Mouse (Mus musculus) megakaryocyte, embryonic 14.5 days (primary cell): ENCODE measurements around the gene Scrn3. TPM values are rescaled to one million over a fixed set of nuclear protein-coding genes. Genes with fewer than 3 reads are reported as not detected.

Source experiments
- H3K27me3 ChIP-seq: replicated peaks from 2 replicates; pipeline ENCODE3; 2012; ENCODE audit warnings: inconsistent platforms
- H3K36me3 ChIP-seq: replicated peaks from 2 replicates; pipeline ENCODE3; 2012; ENCODE audit warnings: low read length, inconsistent platforms, mixed read lengths
- H3K4me1 ChIP-seq: 2 replicates; pipeline ENCODE4 v1.6.1; 2012; ENCODE audit warnings: inconsistent platforms
- H3K4me3 ChIP-seq: replicated peaks from 2 replicates; pipeline ENCODE3; 2012; ENCODE audit warnings: moderate library complexity, mild to moderate bottlenecking, inconsistent platforms
- H3K9me3 ChIP-seq: 2 replicates; pipeline ENCODE4 v1.6.1; 2012; ENCODE audit warnings: inconsistent platforms
- FLI1 ChIP-seq: IDR thresholded peaks from 2 replicates; pipeline ENCODE4 v1.6.1; 2012; ENCODE audit warnings: low read length, inconsistent platforms, mixed read lengths
- GATA1 ChIP-seq: IDR thresholded peaks from 3 replicates; pipeline ENCODE4 v1.6.1; 2012; ENCODE audit warnings: mixed read lengths, low read length, inconsistent platforms, borderline replicate concordance
- polyA plus RNA-seq: library from polyadenylated mRNA; stranded (reverse); fragments of >175 nt; gene quantifications from 2 replicates; pipeline ENCODE4 v1.2.3, GENCODE M21; 2012; ENCODE audit warnings: low replicate concordance; ENCODE audit not compliant: insufficient read depth

The Scrn3 gene
- polyA plus RNA-seq, 1 experiment = 0.10 TPM

DNA sequence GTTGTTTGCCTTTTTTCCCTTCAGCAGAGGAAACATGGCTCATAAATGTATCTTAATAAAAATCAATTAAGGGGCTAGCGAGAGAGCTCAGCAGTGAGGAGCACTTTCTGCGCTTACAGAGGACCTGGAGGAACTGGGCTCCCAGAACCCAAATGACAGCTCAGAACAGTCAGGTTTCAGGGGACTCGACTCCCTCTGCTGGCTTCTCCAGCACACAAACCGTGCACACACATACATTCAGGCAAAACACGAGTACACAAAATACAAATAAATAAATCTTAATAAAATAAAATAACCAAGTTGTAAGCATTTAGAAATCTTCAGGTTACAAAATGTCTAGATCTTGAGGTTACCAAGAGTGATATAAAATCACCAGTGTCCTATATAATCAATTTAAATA lies 51.0 kb downstream of the Scrn3 start:
- Histone ChIP-seq H3K27me3 (no peaks in the 10 kb centered on the region), H3K36me3 (peaks cover 2% of the 10 kb centered on the region), H3K4me1 (peaks cover 5% of the 10 kb centered on the region), H3K9me3 (no peaks in the 10 kb centered on the region), H3K4me3 (no peak overlapping the region)
- TF ChIP-seq GATA1 = no peak
- TF ChIP-seq FLI1 = no peak

DNA sequence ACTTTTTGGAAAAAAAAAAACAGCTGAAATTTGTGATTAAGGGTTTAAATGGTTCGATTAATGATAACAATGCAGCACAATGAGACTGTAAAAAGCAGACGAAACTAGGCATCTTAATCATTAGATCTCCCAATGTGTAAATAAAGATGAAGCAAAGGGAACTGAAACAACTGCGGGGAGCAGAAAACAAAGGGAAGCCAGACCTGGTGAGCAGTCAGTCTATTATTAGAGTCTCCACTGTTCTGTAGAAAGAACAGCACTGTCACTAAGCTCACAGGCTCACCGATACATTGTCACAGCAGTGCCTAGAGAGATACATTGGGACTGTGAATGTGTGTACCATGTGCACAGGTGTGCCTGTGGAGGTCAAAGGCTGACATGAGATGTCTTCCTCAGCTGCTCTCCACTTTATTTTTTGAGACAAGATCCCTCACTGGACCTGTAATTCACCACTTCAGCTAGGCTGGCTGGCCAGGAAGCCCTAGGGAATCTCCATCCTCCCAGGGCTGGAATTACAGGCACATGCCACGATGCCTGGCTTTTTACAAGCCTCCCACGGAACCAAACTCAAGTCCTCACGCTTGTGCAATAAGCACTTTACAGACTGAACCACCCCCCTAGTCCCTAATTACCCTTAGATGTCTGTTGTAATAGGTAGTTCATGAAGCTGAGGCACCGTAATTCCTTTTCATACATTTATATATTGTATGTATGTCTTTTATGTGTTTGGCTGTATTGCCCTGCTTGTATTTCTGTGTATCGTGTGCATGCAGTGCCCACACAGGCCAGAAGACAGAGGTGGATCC lies 59.3 kb downstream of the Scrn3 start:
- no peaks in the 10 kb centered on the region for H3K9me3 ChIP-seq
- peaks cover 7% of the 10 kb centered on the region; the same call in 1 of the 2 replicates for H3K4me1 ChIP-seq
- H3K27me3 ChIP-seq = peaks cover 10% of the 10 kb centered on the region
- no peak for TF ChIP-seq FLI1
- H3K4me3 ChIP-seq = peak overlapping the region; percentile 62
- no peaks in the 10 kb centered on the region for H3K36me3 ChIP-seq

DNA sequence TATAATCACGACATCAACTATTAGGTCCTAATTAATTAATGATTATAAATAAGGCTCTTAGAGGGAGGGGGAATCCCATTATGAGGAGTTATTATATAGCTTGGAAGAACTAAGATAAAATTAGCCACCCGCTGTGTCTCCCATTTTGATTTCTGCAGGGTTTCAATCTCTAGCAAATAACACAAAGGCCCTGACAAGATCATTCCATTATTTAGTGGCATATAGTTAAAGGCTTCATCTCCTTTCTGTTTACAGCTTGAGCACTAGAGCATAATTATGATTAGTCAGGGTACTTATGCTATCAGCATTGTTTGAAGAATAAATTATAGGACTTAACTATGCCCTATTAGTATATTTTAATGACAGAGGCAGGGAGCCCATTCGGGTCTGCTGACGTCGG lies 65.9 kb downstream of the Scrn3 start:
- peaks cover 13% of the 10 kb centered on the region for H3K27me3 ChIP-seq
- no peak overlapping the region for H3K4me3 ChIP-seq
- TF ChIP-seq GATA1 (no peak), FLI1 (no peak)
- H3K9me3 ChIP-seq = no peaks in the 10 kb centered on the region
- H3K36me3 ChIP-seq = peaks cover 3% of the 10 kb centered on the region
- H3K4me1 ChIP-seq = no peaks in the 10 kb centered on the region

DNA sequence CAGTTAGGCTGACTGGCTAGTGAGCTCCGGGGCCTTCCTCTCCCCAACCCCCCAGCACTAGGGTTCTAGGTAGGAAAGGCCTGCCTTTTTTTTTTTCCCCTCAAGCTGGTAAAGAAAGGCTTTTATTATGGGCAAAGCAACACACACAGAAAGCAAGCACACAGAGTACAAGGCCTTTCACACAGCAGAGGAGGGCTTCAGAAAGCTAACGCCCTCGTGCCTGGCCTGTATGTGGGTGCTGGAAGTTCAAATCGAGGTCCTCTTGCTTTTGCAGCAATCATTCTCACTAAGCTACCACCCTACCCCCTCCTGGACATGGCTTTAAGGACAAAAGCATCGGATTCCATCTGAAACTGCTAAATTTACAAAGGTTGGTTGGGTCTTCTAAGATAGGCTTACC lies 67.3 kb downstream of the Scrn3 start:
- TF ChIP-seq FLI1 (no peak), GATA1 (no peak)
- H3K27me3 ChIP-seq = peaks cover 9% of the 10 kb centered on the region

DNA sequence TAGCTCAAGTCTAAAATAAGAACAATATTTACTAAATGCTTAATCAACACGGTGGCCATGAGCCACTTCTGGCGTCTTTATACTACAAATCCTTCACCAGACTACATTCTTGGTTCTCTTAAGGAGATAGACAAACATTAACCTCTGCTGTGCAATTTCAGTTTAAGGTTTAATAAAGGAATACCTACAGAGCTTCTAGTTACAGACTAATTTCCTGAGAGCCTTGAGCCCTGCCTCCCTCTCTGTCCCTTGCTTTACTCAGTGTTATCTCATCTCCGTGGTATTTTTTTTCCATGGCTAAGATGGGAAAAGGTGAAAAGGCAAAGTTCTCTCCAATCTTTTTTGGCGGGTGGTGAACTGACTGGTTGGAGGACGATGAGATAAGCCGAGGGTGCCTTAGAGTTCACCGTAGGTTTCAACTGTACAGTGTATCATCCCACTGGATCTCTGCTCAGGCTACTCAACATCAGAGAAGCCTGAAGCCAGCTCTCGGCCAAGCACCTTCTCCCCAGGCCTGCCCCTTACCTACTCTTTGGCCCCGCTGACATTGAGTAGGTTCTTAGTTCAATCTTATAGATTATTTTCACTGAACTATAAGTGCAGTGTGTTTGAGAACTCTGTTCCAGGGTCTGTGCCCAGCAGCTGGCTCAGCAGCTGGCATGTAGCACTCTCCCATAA lies 68.0 kb downstream of the Scrn3 start:
- TF ChIP-seq GATA1 (no peak), FLI1 (no peak)

More for the DNA sequence above, 67.3 kb downstream of the Scrn3 start:
- Histone ChIP-seq H3K36me3 (peaks cover 3% of the 10 kb centered on the region), H3K9me3 (no peaks in the 10 kb centered on the region), H3K4me1 (no peaks in the 10 kb centered on the region), H3K4me3 (no peak overlapping the region)

DNA sequence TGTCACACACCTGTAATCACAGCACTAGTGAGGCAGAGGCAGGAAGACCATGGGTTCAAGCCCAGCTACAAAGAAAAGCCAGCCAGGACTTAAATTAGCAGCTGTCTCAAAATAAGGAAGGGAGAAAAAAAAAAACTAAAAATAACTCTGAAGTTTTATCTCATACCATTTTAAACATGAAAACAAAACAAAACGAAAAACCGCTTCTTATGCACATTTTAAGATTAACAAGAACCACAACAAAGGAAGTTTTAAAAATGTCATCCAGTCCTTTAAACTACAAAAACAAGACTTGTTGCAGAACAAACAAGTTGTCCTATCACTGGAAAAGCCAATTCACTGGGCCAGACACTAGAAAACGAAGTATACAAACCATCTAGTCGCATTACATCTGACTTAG lies 72.8 kb downstream of the Scrn3 start:
- TF ChIP-seq GATA1 = no peak
- no peak for TF ChIP-seq FLI1

More for the DNA sequence above, 68.0 kb downstream of the Scrn3 start:
- Histone ChIP-seq H3K9me3 (no peaks in the 10 kb centered on the region), H3K27me3 (peaks cover 3% of the 10 kb centered on the region), H3K4me1 (peaks cover 6% of the 10 kb centered on the region), H3K4me3 (no peak overlapping the region), H3K36me3 (peaks cover 3% of the 10 kb centered on the region)

DNA sequence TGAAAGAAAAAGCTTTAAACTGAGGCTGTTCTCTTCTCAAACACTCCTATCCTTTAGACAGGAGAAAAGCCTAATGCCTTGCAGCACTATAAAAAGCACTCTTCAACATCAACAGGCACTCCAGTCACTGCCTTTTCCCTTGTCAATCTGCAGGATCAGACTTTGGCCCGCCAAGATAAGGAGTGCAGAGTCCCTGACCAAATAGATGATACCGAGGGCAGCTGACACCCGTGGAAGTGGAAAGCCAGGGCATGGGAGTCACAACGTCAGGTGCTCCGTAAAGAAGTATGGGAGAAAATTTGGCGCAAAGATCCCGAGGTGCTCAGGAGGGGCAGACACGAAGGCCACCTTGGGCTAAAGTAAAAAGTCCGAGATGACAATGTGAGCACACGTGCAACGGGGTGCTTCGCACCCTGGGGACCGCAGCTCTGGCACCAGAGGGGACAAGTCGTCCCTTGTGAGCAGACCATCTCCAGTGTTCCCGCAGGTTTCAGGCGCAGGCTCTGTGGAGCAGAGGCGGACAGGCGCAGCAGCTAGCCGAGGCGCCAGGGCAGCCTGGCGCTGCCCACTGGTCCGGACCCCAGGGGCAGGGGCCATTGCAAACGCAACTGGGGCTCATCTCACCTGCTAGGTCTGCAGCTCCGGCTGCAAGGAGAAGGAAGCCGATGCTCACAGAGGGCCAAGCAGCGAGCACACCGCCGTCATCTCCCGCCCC lies 73.4 kb downstream of the Scrn3 start:
- Histone ChIP-seq H3K4me1 (peaks cover 14% of the 10 kb centered on the region), H3K36me3 (peaks cover 3% of the 10 kb centered on the region), H3K4me3 (peak overlapping the region; percentile 99), H3K9me3 (no peaks in the 10 kb centered on the region), H3K27me3 (peaks cover 9% of the 10 kb centered on the region)
- TF ChIP-seq GATA1 = no peak
- TF ChIP-seq FLI1 = no peak

More for the DNA sequence above, 72.8 kb downstream of the Scrn3 start:
- peaks cover 14% of the 10 kb centered on the region for H3K4me1 ChIP-seq
- peak overlapping the region; percentile 99 for H3K4me3 ChIP-seq
- peaks cover 4% of the 10 kb centered on the region for H3K27me3 ChIP-seq
- peaks cover 3% of the 10 kb centered on the region for H3K36me3 ChIP-seq
- H3K9me3 ChIP-seq = no peaks in the 10 kb centered on the region

DNA sequence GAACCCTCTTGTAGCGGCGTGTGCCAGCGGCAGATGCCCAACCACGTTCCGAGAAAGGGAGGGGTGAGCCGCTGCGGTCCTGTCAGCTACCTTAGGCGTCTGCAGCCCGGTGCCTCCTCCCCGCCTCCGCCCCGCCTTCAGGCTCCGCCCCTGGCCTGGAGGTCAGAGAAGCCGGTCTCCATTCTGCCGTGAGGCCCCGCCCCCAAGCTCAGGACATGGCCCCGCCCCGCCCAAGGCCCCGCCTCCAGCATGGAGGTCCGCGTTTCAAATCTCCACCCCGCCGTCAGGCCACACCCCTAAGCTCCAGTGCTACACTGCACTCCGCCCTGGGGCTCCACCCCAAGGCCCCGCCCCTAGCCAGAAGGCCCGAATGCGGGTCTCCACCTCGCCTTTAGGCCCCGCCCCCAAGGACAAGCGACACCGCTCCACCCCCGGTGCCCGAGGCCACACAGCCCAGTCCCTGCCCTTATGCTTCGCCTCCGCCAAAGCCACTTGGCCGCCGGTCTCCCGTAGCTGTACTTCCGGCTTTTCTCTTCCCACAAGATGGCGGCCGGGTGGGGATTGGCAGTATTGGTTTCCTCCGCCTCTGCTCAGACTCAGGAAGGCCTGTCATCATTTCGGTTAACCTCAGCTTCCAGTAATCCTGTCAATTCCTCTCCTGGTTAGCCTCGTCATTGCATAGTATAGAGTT lies 74.1 kb downstream of the Scrn3 start, which contains the start of gene Gpr155:
Gene Gpr155 (minus strand): TSS at position 217 of the 691 bp plus-strand sequence.
- peak within 1 kb of the TSS; percentile 99 for H3K4me3 ChIP-seq
- peaks cover 14% of the 10 kb centered on the region for H3K4me1 ChIP-seq
- H3K27me3 ChIP-seq = peaks cover 16% of the 10 kb centered on the region
- H3K36me3 ChIP-seq = peaks cover 3% of the 10 kb centered on the region
- no peaks in the 10 kb centered on the region for H3K9me3 ChIP-seq
- TF ChIP-seq GATA1 (no peak), FLI1 (no peak)

Other genes starting within 250 kb of the Scrn3 start
- gene Ola1, start 93.7 kb upstream of the Scrn3 start, polyA plus RNA-seq = 25.8 and 26.7 TPM in 2 replicates
- not detected in 2 replicates for gene Sp9, start 40.7 kb upstream of the Scrn3 start, polyA plus RNA-seq
- 14.8 TPM in 1 of 2 replicates, not detected in the other for gene Cir1, start 100 bp downstream of the Scrn3 start, polyA plus RNA-seq
- gene Gpr155, start 74.0 kb downstream of the Scrn3 start, polyA plus RNA-seq = 0.46 TPM in 1 of 2 replicates, not detected in the other
- 310 and 704 TPM in 2 replicates for gene Wipf1, start 217.1 kb downstream of the Scrn3 start, polyA plus RNA-seq